Mouse (Mus musculus): ENCODE data around the gene Fos.
A peak's percentile ranks its signal among the peaks of the same experiment; 100 is the strongest.

The Fos gene

GRCm38 (mm10) chr12:85487545-85488141 is 14.0 kb downstream of the Fos start:
- peak; percentile 76 for DNase-seq (ENCODE audit: low read depth)

- no peak for DNase-seq (ENCODE audit: low read depth)
Measured at GRCm38 (mm10) chr12:85489232-85489886, 15.7 kb downstream of the Fos start.

GRCm38 (mm10) chr12:85490096-85490820 is 16.6 kb downstream of the Fos start:
- DNase-seq (ENCODE audit: low read depth): no peak

GRCm38 (mm10) chr12:85490991-85491390 is 17.3 kb downstream of the Fos start:
- no peak for DNase-seq (ENCODE audit: low read depth)

- DNase-seq (ENCODE audit: low read depth): peak; percentile 92
Measured at GRCm38 (mm10) chr12:85492084-85492645, 18.5 kb downstream of the Fos start.

GRCm38 (mm10) chr12:85496336-85496735 is 22.6 kb downstream of the Fos start:
- no peak for DNase-seq (ENCODE audit: low read depth)

GRCm38 (mm10) chr12:85496755-85497154 is 23.1 kb downstream of the Fos start:
- peak; percentile 88 for DNase-seq (ENCODE audit: low read depth)

GRCm38 (mm10) chr12:85497310-85498135 is 23.8 kb downstream of the Fos start:
- DNase-seq (ENCODE audit: low read depth): peak; percentile 83

- no peak for DNase-seq (ENCODE audit: low read depth)
Measured at GRCm38 (mm10) chr12:85499001-85499400, 25.3 kb downstream of the Fos start.

- DNase-seq (ENCODE audit: low read depth): no peak
Measured at GRCm38 (mm10) chr12:85502682-85503081, 29.0 kb downstream of the Fos start.

GRCm38 (mm10) chr12:85508235-85508634 is 34.5 kb downstream of the Fos start:
- DNase-seq (ENCODE audit: low read depth): peak; percentile 65

- DNase-seq (ENCODE audit: low read depth): no peak
Measured at GRCm38 (mm10) chr12:85510013-85510412, 36.3 kb downstream of the Fos start.

GRCm38 (mm10) chr12:85513789-85514447 is 40.2 kb downstream of the Fos start:
- no peak for DNase-seq (ENCODE audit: low read depth)

GRCm38 (mm10) chr12:85514958-85515357 is 41.3 kb downstream of the Fos start:
- no peak for DNase-seq (ENCODE audit: low read depth)

GRCm38 (mm10) chr12:85515865-85516264 is 42.2 kb downstream of the Fos start:
- no peak for DNase-seq (ENCODE audit: low read depth)

GRCm38 (mm10) chr12:85517339-85517738 is 43.6 kb downstream of the Fos start:
- no peak for DNase-seq (ENCODE audit: low read depth)

- DNase-seq (ENCODE audit: low read depth): no peak
Measured at GRCm38 (mm10) chr12:85518009-85518408, 44.3 kb downstream of the Fos start.

GRCm38 (mm10) chr12:85519553-85519952 is 45.9 kb downstream of the Fos start:
- peak; percentile 70 for DNase-seq (ENCODE audit: low read depth)

- no peak for DNase-seq (ENCODE audit: low read depth)
Measured at GRCm38 (mm10) chr12:85521101-85521500, 47.4 kb downstream of the Fos start.

GRCm38 (mm10) chr12:85521673-85522072 is 48.0 kb downstream of the Fos start:
- no peak for DNase-seq (ENCODE audit: low read depth)

- DNase-seq (ENCODE audit: low read depth): no peak
Measured at GRCm38 (mm10) chr12:85522631-85523388, 49.1 kb downstream of the Fos start.
